Mouse (Mus musculus): ENCODE measurements around the gene Ppard. TPM values are rescaled to one million over a fixed set of nuclear protein-coding genes. Genes with fewer than 3 reads are reported as not detected.

The Ppard gene
- polyA plus RNA-seq, 1 experiment from 2014 or later, result 0.66 TPM

- H3K4me2 ChIP-seq (ENCODE audit: low read depth, low read length), result 0 out of 2 replicates have a peak overlapping the region, but pooled peaks have one; percentile 27
- no peak overlapping the region for H3K9ac ChIP-seq (replicated peaks)
- H3K9me3 ChIP-seq (ENCODE audit: low read length), result no peaks in the 10 kb centered on the region
- no peak overlapping the region for H3K4me3 ChIP-seq (ENCODE audit: low read depth, low read length)
- DNase-seq (no peak), ATAC-seq (no peak)
- peaks cover 25% of the 10 kb centered on the region for H3K36me3 ChIP-seq (replicated peaks; ENCODE audit: insufficient read depth, low read length)
- no peak overlapping the region for H3K27ac ChIP-seq (ENCODE audit: low read depth)
- WGBS (ENCODE audit: insufficient replicate concordance), result 44% methylated on average over 6 of the region's 6 CpGs
- TF ChIP-seq EP300 (IDR thresholded peaks at IDR 0.05; ENCODE audit: low read depth) (no peak), CTCF (IDR thresholded peaks at IDR 0.05; ENCODE audit: low read depth) (no peak)
- peaks cover 30% of the 10 kb centered on the region for H3K4me1 ChIP-seq (ENCODE audit: insufficient read depth)
- no peaks in the 10 kb centered on the region for H3K27me3 ChIP-seq (ENCODE audit: insufficient read depth, low read length)
Observed at GRCm38 (mm10) chr17:28237874-28238273, 5.4 kb downstream of the Ppard start.

GRCm38 (mm10) chr17:28240846-28241245 is 8.3 kb downstream of the Ppard start:
- Histone ChIP-seq H3K27ac (ENCODE audit: low read depth) (no peak overlapping the region), H3K36me3 (replicated peaks; ENCODE audit: insufficient read depth, low read length) (peaks cover 25% of the 10 kb centered on the region), H3K27me3 (ENCODE audit: insufficient read depth, low read length) (no peaks in the 10 kb centered on the region), H3K9ac (replicated peaks) (no peak overlapping the region), H3K9me3 (ENCODE audit: low read length) (no peaks in the 10 kb centered on the region), H3K4me2 (ENCODE audit: low read depth, low read length) (no peak overlapping the region), H3K4me1 (ENCODE audit: insufficient read depth) (peaks cover 24% of the 10 kb centered on the region), H3K4me3 (ENCODE audit: low read depth, low read length) (no peak overlapping the region)
- DNase-seq (no peak), ATAC-seq (no peak)
- TF ChIP-seq EP300 (IDR thresholded peaks at IDR 0.05; ENCODE audit: low read depth), result no peak
- no peak for TF ChIP-seq CTCF (IDR thresholded peaks at IDR 0.05; ENCODE audit: low read depth)
- WGBS (ENCODE audit: insufficient replicate concordance), result 84% methylated on average over 5 of the region's 5 CpGs

- Histone ChIP-seq H3K9me3 (ENCODE audit: low read length) (no peaks in the 10 kb centered on the region), H3K27me3 (ENCODE audit: insufficient read depth, low read length) (no peaks in the 10 kb centered on the region), H3K4me3 (ENCODE audit: low read depth, low read length) (no peak overlapping the region), H3K4me2 (ENCODE audit: low read depth, low read length) (no peak overlapping the region), H3K27ac (ENCODE audit: low read depth) (no peak overlapping the region), H3K9ac (replicated peaks) (no peak overlapping the region), H3K36me3 (replicated peaks; ENCODE audit: insufficient read depth, low read length) (peaks cover 22% of the 10 kb centered on the region), H3K4me1 (ENCODE audit: insufficient read depth) (peaks cover 30% of the 10 kb centered on the region)
- ATAC-seq (no peak), DNase-seq (no peak)
- WGBS (ENCODE audit: insufficient replicate concordance), result 86% methylated on average over 6 of the region's 6 CpGs
- TF ChIP-seq CTCF (IDR thresholded peaks at IDR 0.05; ENCODE audit: low read depth), result no peak
- no peak for TF ChIP-seq EP300 (IDR thresholded peaks at IDR 0.05; ENCODE audit: low read depth)
Observed at GRCm38 (mm10) chr17:28242296-28242695, 9.8 kb downstream of the Ppard start.

GRCm38 (mm10) chr17:28244214-28244613 is 11.7 kb downstream of the Ppard start:
- Histone ChIP-seq H3K27me3 (ENCODE audit: insufficient read depth, low read length) (no peaks in the 10 kb centered on the region), H3K4me3 (ENCODE audit: low read depth, low read length) (no peak overlapping the region), H3K27ac (ENCODE audit: low read depth) (peak overlapping the region; percentile 62; the same call in 1 of the 2 replicates), H3K36me3 (replicated peaks; ENCODE audit: insufficient read depth, low read length) (peaks cover 13% of the 10 kb centered on the region), H3K9ac (replicated peaks) (no peak overlapping the region), H3K4me2 (ENCODE audit: low read depth, low read length) (no peak overlapping the region), H3K9me3 (ENCODE audit: low read length) (no peaks in the 10 kb centered on the region), H3K4me1 (ENCODE audit: insufficient read depth) (peaks cover 33% of the 10 kb centered on the region)
- TF ChIP-seq CTCF (IDR thresholded peaks at IDR 0.05; ENCODE audit: low read depth) (no peak), EP300 (IDR thresholded peaks at IDR 0.05; ENCODE audit: low read depth) (no peak)
- DNase-seq (no peak), ATAC-seq (peak; percentile 22; the same call in 1 of the 2 replicates)
- WGBS (ENCODE audit: insufficient replicate concordance), result 77% methylated on average over 6 of the region's 6 CpGs

- H3K4me2 ChIP-seq (ENCODE audit: low read depth, low read length), result peak overlapping the region; percentile 18; the same call in 1 of the 2 replicates
- WGBS (ENCODE audit: insufficient replicate concordance), result 50% methylated on average over 5 of the region's 6 CpGs
- peak overlapping the region; percentile 48; the same call in 1 of the 2 replicates for H3K27ac ChIP-seq (ENCODE audit: low read depth)
- ATAC-seq, result peak; percentile 66; the same call in 1 of the 2 replicates
- H3K9me3 ChIP-seq (ENCODE audit: low read length), result no peaks in the 10 kb centered on the region
- no peak for DNase-seq
- H3K27me3 ChIP-seq (ENCODE audit: insufficient read depth, low read length), result no peaks in the 10 kb centered on the region
- TF ChIP-seq EP300 (IDR thresholded peaks at IDR 0.05; ENCODE audit: low read depth), result no peak
- no peak for TF ChIP-seq CTCF (IDR thresholded peaks at IDR 0.05; ENCODE audit: low read depth)
- H3K9ac ChIP-seq (replicated peaks), result no peak overlapping the region
- peaks cover 33% of the 10 kb centered on the region for H3K4me1 ChIP-seq (ENCODE audit: insufficient read depth)
- H3K36me3 ChIP-seq (replicated peaks; ENCODE audit: insufficient read depth, low read length), result peaks cover 10% of the 10 kb centered on the region
- H3K4me3 ChIP-seq (ENCODE audit: low read depth, low read length), result no peak overlapping the region
Observed at GRCm38 (mm10) chr17:28244714-28245113, 12.2 kb downstream of the Ppard start.

GRCm38 (mm10) chr17:28246640-28247039 is 14.1 kb downstream of the Ppard start:
- WGBS (ENCODE audit: insufficient replicate concordance), result 28% methylated on average over 11 of the region's 11 CpGs
- Histone ChIP-seq H3K27ac (ENCODE audit: low read depth) (peak overlapping the region; percentile 30), H3K27me3 (ENCODE audit: insufficient read depth, low read length) (no peaks in the 10 kb centered on the region), H3K9me3 (ENCODE audit: low read length) (no peaks in the 10 kb centered on the region), H3K4me1 (ENCODE audit: insufficient read depth) (peaks cover 33% of the 10 kb centered on the region), H3K36me3 (replicated peaks; ENCODE audit: insufficient read depth, low read length) (no peaks in the 10 kb centered on the region; the same call in 1 of the 2 replicates), H3K4me2 (ENCODE audit: low read depth, low read length) (peak overlapping the region; percentile 47), H3K9ac (replicated peaks) (no peak overlapping the region), H3K4me3 (ENCODE audit: low read depth, low read length) (no peak overlapping the region)
- peak; percentile 44 for DNase-seq
- ATAC-seq, result 0 out of 2 replicates have a peak, but pooled peaks have one; percentile 14
- TF ChIP-seq CTCF (IDR thresholded peaks at IDR 0.05; ENCODE audit: low read depth) (peak; percentile 22; the same call in 1 of the 2 replicates), EP300 (IDR thresholded peaks at IDR 0.05; ENCODE audit: low read depth) (no peak)
